Mouse (Mus musculus): ENCODE measurements around the gene Spryd3. TPM values are rescaled to one million over a fixed set of nuclear protein-coding genes. Genes with fewer than 3 reads are reported as not detected.

The Spryd3 gene
- polyA plus RNA-seq, 1 experiment = 12.8 TPM

GRCm38 (mm10) chr15:102134709-102135108, 1.3 kb downstream of the Spryd3 start:
- Histone ChIP-seq H3K27ac (replicated peaks; ENCODE audit: low read depth, low read length) (no peak overlapping the region), H3K4me3 (ENCODE audit: insufficient read depth, low read depth, low read length) (no peak overlapping the region), H3K4me1 (ENCODE audit: control insufficient read depth, insufficient read depth, insufficient read length, low read length) (peaks cover 5% of the 10 kb centered on the region)

- no peak overlapping the region for H3K27ac ChIP-seq (replicated peaks; ENCODE audit: low read depth, low read length)
- H3K4me3 ChIP-seq (ENCODE audit: insufficient read depth, low read depth, low read length) = no peak overlapping the region
- H3K4me1 ChIP-seq (ENCODE audit: control insufficient read depth, insufficient read depth, insufficient read length, low read length) = peaks cover 5% of the 10 kb centered on the region
These were observed 2.7 kb downstream of the Spryd3 start for GRCm38 (mm10) chr15:102133314-102133713.

- H3K4me1 ChIP-seq (ENCODE audit: control insufficient read depth, insufficient read depth, insufficient read length, low read length) = peaks cover 3% of the 10 kb centered on the region; the same call in 1 of the 2 replicates
- H3K4me3 ChIP-seq (ENCODE audit: insufficient read depth, low read depth, low read length) = no peak overlapping the region
- no peak overlapping the region for H3K27ac ChIP-seq (replicated peaks; ENCODE audit: low read depth, low read length)
These were observed 9.7 kb downstream of the Spryd3 start for GRCm38 (mm10) chr15:102126303-102126702.

- Histone ChIP-seq H3K4me3 (ENCODE audit: insufficient read depth, low read depth, low read length) (no peak overlapping the region), H3K27ac (replicated peaks; ENCODE audit: low read depth, low read length) (no peak overlapping the region), H3K4me1 (ENCODE audit: control insufficient read depth, insufficient read depth, insufficient read length, low read length) (no peaks in the 10 kb centered on the region; the same call in 1 of the 2 replicates)
These were observed 15.5 kb downstream of the Spryd3 start for GRCm38 (mm10) chr15:102120530-102120929.

GRCm38 (mm10) chr15:102119831-102120170, 16.2 kb downstream of the Spryd3 start:
- no peaks in the 10 kb centered on the region; the same call in 1 of the 2 replicates for H3K4me1 ChIP-seq (ENCODE audit: control insufficient read depth, insufficient read depth, insufficient read length, low read length)
- H3K4me3 ChIP-seq (ENCODE audit: insufficient read depth, low read depth, low read length) = no peak overlapping the region
- H3K27ac ChIP-seq (replicated peaks; ENCODE audit: low read depth, low read length) = no peak overlapping the region

- H3K27ac ChIP-seq (replicated peaks; ENCODE audit: low read depth, low read length) = no peak overlapping the region
These were observed 16.8 kb downstream of the Spryd3 start for GRCm38 (mm10) chr15:102119121-102119830.

GRCm38 (mm10) chr15:102118591-102118990, 17.4 kb downstream of the Spryd3 start:
- H3K27ac ChIP-seq (replicated peaks; ENCODE audit: low read depth, low read length) = peak overlapping the region; percentile 31; the same call in 1 of the 2 replicates
- no peaks in the 10 kb centered on the region; the same call in 1 of the 2 replicates for H3K4me1 ChIP-seq (ENCODE audit: control insufficient read depth, insufficient read depth, insufficient read length, low read length)

More at GRCm38 (mm10) chr15:102119121-102119830, 16.8 kb downstream of the Spryd3 start:
- Histone ChIP-seq H3K4me3 (ENCODE audit: insufficient read depth, low read depth, low read length) (no peak overlapping the region), H3K4me1 (ENCODE audit: control insufficient read depth, insufficient read depth, insufficient read length, low read length) (no peaks in the 10 kb centered on the region; the same call in 1 of the 2 replicates)

GRCm38 (mm10) chr15:102117461-102118443, 18.3 kb downstream of the Spryd3 start:
- Histone ChIP-seq H3K4me1 (ENCODE audit: control insufficient read depth, insufficient read depth, insufficient read length, low read length) (no peaks in the 10 kb centered on the region; the same call in 1 of the 2 replicates), H3K4me3 (ENCODE audit: insufficient read depth, low read depth, low read length) (no peak overlapping the region), H3K27ac (replicated peaks; ENCODE audit: low read depth, low read length) (peak overlapping the region; percentile 31; the same call in 1 of the 2 replicates)

More at GRCm38 (mm10) chr15:102118591-102118990, 17.4 kb downstream of the Spryd3 start:
- H3K4me3 ChIP-seq (ENCODE audit: insufficient read depth, low read depth, low read length) = no peak overlapping the region

- Histone ChIP-seq H3K4me1 (ENCODE audit: control insufficient read depth, insufficient read depth, insufficient read length, low read length) (no peaks in the 10 kb centered on the region; the same call in 1 of the 2 replicates), H3K4me3 (ENCODE audit: insufficient read depth, low read depth, low read length) (no peak overlapping the region), H3K27ac (replicated peaks; ENCODE audit: low read depth, low read length) (0 out of 2 replicates have a peak overlapping the region, but pooled peaks have one; percentile 14)
These were observed 19.1 kb downstream of the Spryd3 start for GRCm38 (mm10) chr15:102116753-102117415.

- Histone ChIP-seq H3K4me3 (ENCODE audit: insufficient read depth, low read depth, low read length) (no peak overlapping the region), H3K27ac (replicated peaks; ENCODE audit: low read depth, low read length) (no peak overlapping the region), H3K4me1 (ENCODE audit: control insufficient read depth, insufficient read depth, insufficient read length, low read length) (no peaks in the 10 kb centered on the region; the same call in 1 of the 2 replicates)
These were observed 20.3 kb downstream of the Spryd3 start for GRCm38 (mm10) chr15:102115731-102116231.

GRCm38 (mm10) chr15:102114651-102115260, 21.3 kb downstream of the Spryd3 start:
- Histone ChIP-seq H3K4me3 (ENCODE audit: insufficient read depth, low read depth, low read length) (no peak overlapping the region), H3K4me1 (ENCODE audit: control insufficient read depth, insufficient read depth, insufficient read length, low read length) (no peaks in the 10 kb centered on the region; the same call in 1 of the 2 replicates), H3K27ac (replicated peaks; ENCODE audit: low read depth, low read length) (no peak overlapping the region)

GRCm38 (mm10) chr15:102113674-102114073, 22.4 kb downstream of the Spryd3 start:
- H3K27ac ChIP-seq (replicated peaks; ENCODE audit: low read depth, low read length) = no peak overlapping the region
- no peaks in the 10 kb centered on the region; the same call in 1 of the 2 replicates for H3K4me1 ChIP-seq (ENCODE audit: control insufficient read depth, insufficient read depth, insufficient read length, low read length)

GRCm38 (mm10) chr15:102112827-102113226, 23.2 kb downstream of the Spryd3 start:
- Histone ChIP-seq H3K4me1 (ENCODE audit: control insufficient read depth, insufficient read depth, insufficient read length, low read length) (peaks cover under 1% of the 10 kb centered on the region; the same call in 1 of the 2 replicates), H3K4me3 (ENCODE audit: insufficient read depth, low read depth, low read length) (no peak overlapping the region), H3K27ac (replicated peaks; ENCODE audit: low read depth, low read length) (no peak overlapping the region)

More at GRCm38 (mm10) chr15:102113674-102114073, 22.4 kb downstream of the Spryd3 start:
- no peak overlapping the region for H3K4me3 ChIP-seq (ENCODE audit: insufficient read depth, low read depth, low read length)

GRCm38 (mm10) chr15:102112181-102112580, 23.9 kb downstream of the Spryd3 start:
- H3K27ac ChIP-seq (replicated peaks; ENCODE audit: low read depth, low read length) = no peak overlapping the region
- no peak overlapping the region for H3K4me3 ChIP-seq (ENCODE audit: insufficient read depth, low read depth, low read length)
- peaks cover 2% of the 10 kb centered on the region; the same call in 1 of the 2 replicates for H3K4me1 ChIP-seq (ENCODE audit: control insufficient read depth, insufficient read depth, insufficient read length, low read length)

Data from brown adipose tissue, adult 24 weeks (tissue).